Mouse (Mus musculus) spleen, embryonic (tissue): ENCODE results near the gene Irf2bp1.

Experiments
- CTCF ChIA-PET: fragments of 350-600 bp; sonication (Branson Sonifier 250); formaldehyde crosslinking; loops from one replicate; lab custom pipeline; 2022; lab: Charles Lee

Irf2bp1 gene

GRCm38 (mm10) chr7:19024581-19025255 lies 20.9 kb downstream of the Irf2bp1 start:
- CTCF ChIA-PET, result interaction anchor here (0.5 kb wide), 1 partner anchor 22 kb away, joined by 14 read pairs; no protein-coding TSS in a partner anchor

- CTCF ChIA-PET, result no interaction called here
These were observed 24.2 kb downstream of the Irf2bp1 start for GRCm38 (mm10) chr7:19028067-19028466.

GRCm38 (mm10) chr7:19029084-19029653 lies 25.3 kb downstream of the Irf2bp1 start:
- CTCF ChIA-PET, result interaction anchor here (0.6 kb wide), 1 partner anchor 23 kb away, joined by 4 read pairs; no protein-coding TSS in a partner anchor

GRCm38 (mm10) chr7:19031641-19032040 lies 27.8 kb downstream of the Irf2bp1 start:
- CTCF ChIA-PET, result no interaction called here

- CTCF ChIA-PET, result no interaction called here
These were observed 40.8 kb downstream of the Irf2bp1 start for GRCm38 (mm10) chr7:19044616-19045015.

GRCm38 (mm10) chr7:19046286-19047069 lies 42.6 kb downstream of the Irf2bp1 start:
- CTCF ChIA-PET, result interaction anchor here (0.5 to 0.6 kb wide), 2 partner anchors 20 to 46 kb away, joined by 3 to 5 read pairs; no protein-coding TSS in a partner anchor

- CTCF ChIA-PET, result no interaction called here
These were observed 44.2 kb downstream of the Irf2bp1 start for GRCm38 (mm10) chr7:19048006-19048527.

GRCm38 (mm10) chr7:19049252-19049651 lies 45.4 kb downstream of the Irf2bp1 start:
- CTCF ChIA-PET, result no interaction called here

- CTCF ChIA-PET, result no interaction called here
These were observed 46.3 kb downstream of the Irf2bp1 start for GRCm38 (mm10) chr7:19050172-19050571.

GRCm38 (mm10) chr7:19051161-19051560 lies 47.3 kb downstream of the Irf2bp1 start:
- CTCF ChIA-PET, result interaction anchor here (0.6 kb wide), 1 partner anchor 38 kb away, joined by 4 read pairs; no protein-coding TSS in a partner anchor

GRCm38 (mm10) chr7:19052345-19053135 lies 48.7 kb downstream of the Irf2bp1 start:
- CTCF ChIA-PET, result interaction anchor here (0.6 kb wide), 1 partner anchor 635 kb away, joined by 4 read pairs; no protein-coding TSS in a partner anchor

- CTCF ChIA-PET, result no interaction called here
These were observed 49.3 kb downstream of the Irf2bp1 start for GRCm38 (mm10) chr7:19053136-19053532.

GRCm38 (mm10) chr7:19054047-19054776 lies 50.4 kb downstream of the Irf2bp1 start, which contains the start of gene Rsph6a:
Gene Rsph6a, plus strand, starts transcription at chr7:19054690.
- CTCF ChIA-PET, result no interaction called here

- CTCF ChIA-PET, result no interaction called here
These were observed 50.9 kb downstream of the Irf2bp1 start for GRCm38 (mm10) chr7:19054777-19055076.

GRCm38 (mm10) chr7:19055108-19055507 lies 51.3 kb downstream of the Irf2bp1 start:
- CTCF ChIA-PET, result no interaction called here
